Mouse (Mus musculus) lung, postnatal 0 days (tissue): ENCODE measurements around the gene Gal3st2.

Experiments used
- CTCF ChIP-seq: IDR thresholded peaks from 2 replicates; pipeline ENCODE4 v1.5.1; 2016; ENCODE audit warnings: antibody characterized with exemption, mild to moderate bottlenecking
- EP300 ChIP-seq: IDR thresholded peaks from 2 replicates; pipeline ENCODE4 v1.6.1; 2016; ENCODE audit warnings: antibody characterized with exemption, mild to moderate bottlenecking, control low read depth

DNA sequence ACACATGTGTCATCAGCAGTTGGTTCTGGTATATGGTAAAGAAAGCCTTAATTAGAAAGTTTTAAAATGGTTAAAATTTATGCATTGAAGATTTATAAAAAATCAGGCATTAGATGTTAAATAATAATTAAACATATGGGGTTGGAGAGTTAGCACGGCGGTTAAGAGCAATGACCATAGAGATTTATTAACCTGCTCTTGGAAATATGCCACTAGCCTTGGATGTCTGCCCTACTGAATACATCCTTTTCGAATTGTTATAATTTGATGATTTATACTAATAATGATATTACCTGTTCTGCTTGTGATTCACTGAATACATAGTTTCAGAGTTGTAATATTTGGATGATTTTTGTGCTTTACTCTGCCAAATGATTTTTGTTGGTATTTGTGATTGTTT is 3.1 kb upstream of the Gal3st2 start:
- TF ChIP-seq EP300 (no peak), CTCF (no peak)
